Mouse (Mus musculus) midbrain, postnatal 0 days (tissue): ENCODE results near the gene Lin7a. TPM values are rescaled to one million over a fixed set of nuclear protein-coding genes. Genes with fewer than 3 reads are reported as not detected.

Experiments
- ATAC-seq: fragments of 200-750 bp; cut with Nextera tagmentation; 2 replicates; pipeline ENCODE4 v1.8.0; 2017; ENCODE audit warnings: moderate number of reproducible peaks, mild to moderate bottlenecking, moderate TSS enrichment, moderate library complexity; ENCODE audit not compliant: low FRiP score
- DNase-seq: peaks from one replicate; pipeline ENCODE4 v3.0.0-alpha.2; 2015; ENCODE audit warnings: low spot score
- H3K27ac ChIP-seq: fragments of 300-500 bp; sonication (generic); 2 replicates; pipeline ENCODE4 v1.5.1; 2014; ENCODE audit warnings: low read depth, mild to moderate bottlenecking, low read length, mixed read lengths
- H3K27me3 ChIP-seq: fragments of 300-500 bp; sonication (generic); 2 replicates; pipeline ENCODE4 v1.6.1; 2014; ENCODE audit warnings: low read length, control low read depth, mixed read lengths; ENCODE audit not compliant: insufficient read depth
- H3K36me3 ChIP-seq: fragments of 300-500 bp; sonication (generic); 2 replicates; pipeline ENCODE4 v1.6.1; 2014; ENCODE audit warnings: low read length, control low read depth, mixed read lengths; ENCODE audit not compliant: insufficient read depth
- H3K4me1 ChIP-seq: fragments of 300-500 bp; sonication (generic); 2 replicates; pipeline ENCODE4 v1.6.1; 2014; ENCODE audit warnings: mild to moderate bottlenecking, control low read depth, antibody characterized with exemption, low read length, mixed read lengths; ENCODE audit not compliant: insufficient read depth
- H3K4me2 ChIP-seq: fragments of 300-500 bp; sonication (generic); 2 replicates; pipeline ENCODE4 v1.6.1; 2014; ENCODE audit warnings: low read depth, mild to moderate bottlenecking, low read length, mixed read lengths; ENCODE audit not compliant: poor library complexity, severe bottlenecking
- H3K4me3 ChIP-seq: fragments of 300-500 bp; sonication (generic); 2 replicates; pipeline ENCODE4 v1.5.1; 2014; ENCODE audit warnings: low read depth, mild to moderate bottlenecking, low read length, moderate library complexity
- H3K9ac ChIP-seq: fragments of 300-500 bp; sonication (generic); replicated peaks from 2 replicates; pipeline ENCODE4 v1.6.1; 2014; ENCODE audit warnings: mild to moderate bottlenecking, low read length, moderate library complexity, mixed read lengths; ENCODE audit not compliant: poor library complexity, severe bottlenecking
- H3K9me3 ChIP-seq: fragments of 300-500 bp; sonication (generic); 2 replicates; pipeline ENCODE4 v1.6.1; 2016; ENCODE audit warnings: low read length, control low read depth
- CTCF ChIP-seq: IDR thresholded peaks from 2 replicates; pipeline ENCODE4 v1.5.1; 2016; ENCODE audit warnings: antibody characterized with exemption, mild to moderate bottlenecking
- WGBS: fragments of 180-500 bp; shearing (Covaris S2); extraction: QIAGEN DNeasy Blood & Tissue Kit; methylation state at CpG from one replicate; pipeline ENCODE4 v1.1.7; 2014; 5-methylcytosine and 5-hydroxymethylcytosine counted together
- polyA plus RNA-seq: library from polyadenylated mRNA; unstranded; fragments of >200 nt; fragmentation: Nextera tagmentation; extraction: Ambion mirVana; gene quantifications from 2 replicates; pipeline ENCODE4 v1.2.1, GENCODE M21; 2015
- total RNA-seq: library from RNA; depleted of rRNA; stranded (reverse); fragments of >200 nt; gene quantifications from 2 replicates; pipeline ENCODE4 v1.2.3, GENCODE M21; 2014

The Lin7a gene
- total and polyA plus RNA-seq, 2 experiments from 2014 or later: 28.5 to 41.7 TPM

- WGBS: 87% methylated on average over 2 of the region's 2 CpGs
- DNase-seq: peak; percentile 22
- ATAC-seq: no peak
Measured at GRCm38 (mm10) chr10:107260428-107260827, 11.1 kb upstream of the Lin7a start.

GRCm38 (mm10) chr10:107272131-107272803 is 781 bp downstream of the Lin7a start:
- peak; percentile 45 for DNase-seq
- Histone ChIP-seq H3K9me3 (no peaks in the 10 kb centered on the region), H3K27ac (peak overlapping the region; percentile 88), H3K36me3 (no peaks in the 10 kb centered on the region), H3K4me1 (peaks cover 3% of the 10 kb centered on the region), H3K4me2 (peak overlapping the region; percentile 77), H3K27me3 (no peaks in the 10 kb centered on the region), H3K9ac (peak overlapping the region; percentile 75), H3K4me3 (peak overlapping the region; percentile 67)
- peak; percentile 73 for ATAC-seq
- 1% methylated on average over 40 of the region's 41 CpGs for WGBS
- TF ChIP-seq CTCF: no peak

More at GRCm38 (mm10) chr10:107260428-107260827, 11.1 kb upstream of the Lin7a start:
- Histone ChIP-seq H3K9ac (no peak overlapping the region), H3K36me3 (no peaks in the 10 kb centered on the region), H3K27me3 (no peaks in the 10 kb centered on the region), H3K4me1 (no peaks in the 10 kb centered on the region), H3K4me2 (no peak overlapping the region), H3K9me3 (no peaks in the 10 kb centered on the region), H3K4me3 (no peak overlapping the region), H3K27ac (no peak overlapping the region)
- peak; percentile 58 for TF ChIP-seq CTCF

GRCm38 (mm10) chr10:107272804-107273145 is 1.3 kb downstream of the Lin7a start:
- peak overlapping the region; percentile 67 for H3K4me3 ChIP-seq
- DNase-seq (no peak), ATAC-seq (peak; percentile 67)
- no peaks in the 10 kb centered on the region for H3K9me3 ChIP-seq
- 0 out of 2 replicates have a peak, but pooled peaks have one; percentile 17 for TF ChIP-seq CTCF
- no peaks in the 10 kb centered on the region for H3K36me3 ChIP-seq
- peak overlapping the region; percentile 88 for H3K27ac ChIP-seq
- peak overlapping the region; percentile 75 for H3K9ac ChIP-seq
- H3K4me2 ChIP-seq: peak overlapping the region; percentile 77
- 2% methylated on average over 11 of the region's 11 CpGs for WGBS
- H3K27me3 ChIP-seq: no peaks in the 10 kb centered on the region
- H3K4me1 ChIP-seq: peaks cover 3% of the 10 kb centered on the region

- DNase-seq: peak; percentile 32
- no peak overlapping the region for H3K9ac ChIP-seq
- no peaks in the 10 kb centered on the region for H3K9me3 ChIP-seq
Measured at GRCm38 (mm10) chr10:107273848-107274247, 2.4 kb downstream of the Lin7a start.

DNA sequence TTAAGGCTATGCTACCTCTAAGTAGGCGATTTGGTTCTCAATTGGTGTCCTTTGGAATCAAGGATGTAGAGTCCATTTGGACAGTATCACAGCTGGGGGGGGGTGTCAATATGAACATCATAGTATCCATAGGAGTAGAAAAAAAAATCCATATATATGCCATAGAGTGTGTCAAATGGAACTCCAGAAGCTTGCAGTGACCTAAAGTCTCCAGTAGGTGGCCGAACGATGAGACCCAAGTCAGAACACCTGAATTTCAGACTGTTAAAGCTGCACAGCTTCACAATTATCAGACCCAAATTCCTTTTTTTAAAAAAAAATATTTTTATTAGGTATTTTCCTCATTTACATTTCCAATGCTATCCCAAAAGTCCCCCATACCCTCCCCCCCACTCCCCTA is 3.3 kb downstream of the Lin7a start:
- Histone ChIP-seq H3K9ac (no peak overlapping the region), H3K4me2 (no peak overlapping the region), H3K36me3 (no peaks in the 10 kb centered on the region), H3K4me3 (no peak overlapping the region), H3K9me3 (no peaks in the 10 kb centered on the region), H3K27ac (no peak overlapping the region), H3K27me3 (no peaks in the 10 kb centered on the region), H3K4me1 (peaks cover 3% of the 10 kb centered on the region)
- WGBS: 46% methylated on average over 3 of the region's 3 CpGs
- TF ChIP-seq CTCF: peak; percentile 61
- ATAC-seq (no peak), DNase-seq (peak; percentile 41)

More at GRCm38 (mm10) chr10:107273848-107274247, 2.4 kb downstream of the Lin7a start:
- Histone ChIP-seq H3K4me3 (peak overlapping the region; percentile 67; the same call in 1 of the 2 replicates), H3K27me3 (no peaks in the 10 kb centered on the region), H3K4me2 (peak overlapping the region; percentile 77), H3K36me3 (no peaks in the 10 kb centered on the region), H3K27ac (no peak overlapping the region), H3K4me1 (peaks cover 3% of the 10 kb centered on the region)
- peak; percentile 55 for TF ChIP-seq CTCF
- ATAC-seq: no peak
- WGBS: 51% methylated on average over 6 of the region's 6 CpGs

GRCm38 (mm10) chr10:107276647-107277046 is 5.2 kb downstream of the Lin7a start:
- Histone ChIP-seq H3K27me3 (no peaks in the 10 kb centered on the region), H3K4me1 (peaks cover 3% of the 10 kb centered on the region), H3K4me2 (no peak overlapping the region), H3K27ac (no peak overlapping the region), H3K9me3 (no peaks in the 10 kb centered on the region), H3K9ac (no peak overlapping the region), H3K4me3 (no peak overlapping the region), H3K36me3 (no peaks in the 10 kb centered on the region)
- ATAC-seq: no peak
- no peak for DNase-seq
- WGBS: 94% methylated on average over 2 of the region's 2 CpGs
- TF ChIP-seq CTCF: no peak
